Mouse (Mus musculus): Measurements from ENCODE around the gene Pkd1l2. TPM values are rescaled to one million over a fixed set of nuclear protein-coding genes. Genes with fewer than 3 reads are reported as not detected.

Pkd1l2 gene
- total and polyA plus RNA-seq, 2 experiments from 2014 or later, result 0.01 TPM; not detected in 1

GRCm38 (mm10) chr8:116991241-116991640 lies 91.0 kb downstream of the Pkd1l2 start:
- 87% methylated on average over 8 of the region's 8 CpGs for WGBS
- Histone ChIP-seq H3K4me1 (ENCODE audit: control insufficient read depth, insufficient read depth) (peaks cover 8% of the 10 kb centered on the region; the same call in 1 of the 2 replicates), H3K9ac (replicated peaks; ENCODE audit: low read depth, low read length) (no peak overlapping the region), H3K9me3 (replicated peaks; ENCODE audit: control insufficient read depth, low read length) (no peaks in the 10 kb centered on the region), H3K36me3 (replicated peaks; ENCODE audit: control insufficient read depth, insufficient read depth, low read length) (peaks cover 19% of the 10 kb centered on the region; the same call in 1 of the 2 replicates), H3K4me3 (ENCODE audit: low read depth, low read length) (no peak overlapping the region), H3K27me3 (ENCODE audit: control insufficient read depth, insufficient read depth, low read length) (no peaks in the 10 kb centered on the region), H3K27ac (ENCODE audit: low read depth) (no peak overlapping the region), H3K4me2 (ENCODE audit: low read depth, low read length) (no peak overlapping the region)
- DNase-seq (ENCODE audit: low spot score) (no peak), ATAC-seq (ENCODE audit: insufficient read depth, low read depth) (no peak)
- TF ChIP-seq EP300 (IDR thresholded peaks at IDR 0.05; ENCODE audit: low read depth) (no peak), CTCF (IDR thresholded peaks at IDR 0.05; ENCODE audit: low read depth) (no peak)

DNA sequence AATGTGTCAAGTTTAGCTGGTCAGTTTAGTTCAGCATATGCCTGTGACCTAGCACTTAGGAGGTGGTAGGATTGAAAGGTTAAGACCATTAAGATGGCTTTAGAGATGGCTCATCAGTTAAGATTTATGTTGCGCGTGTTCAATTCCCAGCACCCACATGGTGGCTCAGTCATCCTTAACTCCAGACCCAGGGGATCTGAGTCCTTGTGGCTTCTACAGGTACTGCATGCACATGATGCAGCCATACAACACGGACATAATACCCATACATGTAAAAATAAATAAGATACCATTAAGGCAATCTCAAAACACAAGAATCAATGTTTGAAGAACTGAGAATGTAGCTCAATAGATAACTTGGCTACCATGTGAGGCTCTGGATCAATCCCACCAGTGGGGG lies 92.4 kb downstream of the Pkd1l2 start:
- no peaks in the 10 kb centered on the region for H3K9me3 ChIP-seq (replicated peaks; ENCODE audit: control insufficient read depth, low read length)
- TF ChIP-seq EP300 (IDR thresholded peaks at IDR 0.05; ENCODE audit: low read depth), result no peak
- no peak for TF ChIP-seq CTCF (IDR thresholded peaks at IDR 0.05; ENCODE audit: low read depth)
- H3K4me1 ChIP-seq (ENCODE audit: control insufficient read depth, insufficient read depth), result peaks cover 8% of the 10 kb centered on the region; the same call in 1 of the 2 replicates
- no peak overlapping the region for H3K4me2 ChIP-seq (ENCODE audit: low read depth, low read length)
- no peak overlapping the region for H3K9ac ChIP-seq (replicated peaks; ENCODE audit: low read depth, low read length)
- DNase-seq (ENCODE audit: low spot score) (no peak), ATAC-seq (ENCODE audit: insufficient read depth, low read depth) (no peak)
- H3K27ac ChIP-seq (ENCODE audit: low read depth), result no peak overlapping the region
- 98% methylated on average over 3 of the region's 3 CpGs for WGBS
- no peaks in the 10 kb centered on the region for H3K27me3 ChIP-seq (ENCODE audit: control insufficient read depth, insufficient read depth, low read length)
- peaks cover 30% of the 10 kb centered on the region for H3K36me3 ChIP-seq (replicated peaks; ENCODE audit: control insufficient read depth, insufficient read depth, low read length)
- no peak overlapping the region for H3K4me3 ChIP-seq (ENCODE audit: low read depth, low read length)

GRCm38 (mm10) chr8:116980117-116980516 lies 102.1 kb downstream of the Pkd1l2 start:
- TF ChIP-seq EP300 (IDR thresholded peaks at IDR 0.05; ENCODE audit: low read depth) (no peak), CTCF (IDR thresholded peaks at IDR 0.05; ENCODE audit: low read depth) (peak; percentile 73)
- Histone ChIP-seq H3K27me3 (ENCODE audit: control insufficient read depth, insufficient read depth, low read length) (no peaks in the 10 kb centered on the region), H3K9ac (replicated peaks; ENCODE audit: low read depth, low read length) (no peak overlapping the region), H3K36me3 (replicated peaks; ENCODE audit: control insufficient read depth, insufficient read depth, low read length) (peaks cover 17% of the 10 kb centered on the region), H3K4me2 (ENCODE audit: low read depth, low read length) (peak overlapping the region; percentile 17; the same call in 1 of the 2 replicates), H3K4me1 (ENCODE audit: control insufficient read depth, insufficient read depth) (peaks cover 8% of the 10 kb centered on the region; the same call in 1 of the 2 replicates), H3K27ac (ENCODE audit: low read depth) (no peak overlapping the region), H3K4me3 (ENCODE audit: low read depth, low read length) (no peak overlapping the region), H3K9me3 (replicated peaks; ENCODE audit: control insufficient read depth, low read length) (no peaks in the 10 kb centered on the region)
- WGBS, result 11% methylated on average over 4 of the region's 4 CpGs
- no peak for ATAC-seq (ENCODE audit: insufficient read depth, low read depth)
- peak; percentile 54 for DNase-seq (ENCODE audit: low spot score)

- Histone ChIP-seq H3K36me3 (replicated peaks; ENCODE audit: control insufficient read depth, insufficient read depth, low read length) (peaks cover 7% of the 10 kb centered on the region; the same call in 1 of the 2 replicates), H3K27ac (ENCODE audit: low read depth) (no peak within 1 kb of the TSS), H3K4me3 (ENCODE audit: low read depth, low read length) (peak within 1 kb of the TSS; percentile 75), H3K9me3 (replicated peaks; ENCODE audit: control insufficient read depth, low read length) (no peaks in the 10 kb centered on the region), H3K9ac (replicated peaks; ENCODE audit: low read depth, low read length) (no peak within 1 kb of the TSS), H3K27me3 (ENCODE audit: control insufficient read depth, insufficient read depth, low read length) (no peaks in the 10 kb centered on the region), H3K4me1 (ENCODE audit: control insufficient read depth, insufficient read depth) (peaks cover 8% of the 10 kb centered on the region; the same call in 1 of the 2 replicates), H3K4me2 (ENCODE audit: low read depth, low read length) (peak within 1 kb of the TSS; percentile 71)
- peak; percentile 100 for ATAC-seq (ENCODE audit: insufficient read depth, low read depth)
- TF ChIP-seq CTCF (IDR thresholded peaks at IDR 0.05; ENCODE audit: low read depth) (peak; percentile 38), EP300 (IDR thresholded peaks at IDR 0.05; ENCODE audit: low read depth) (no peak)
- under 1% methylated on average over 46 of the region's 46 CpGs for WGBS
- peak; percentile 97 for DNase-seq (ENCODE audit: low spot score)
Measured at GRCm38 (mm10) chr8:116978631-116979256, 103.5 kb downstream of the Pkd1l2 start, which contains the start of gene 1700030J22Rik. Gene 1700030J22Rik (minus strand): TSS chr8:116978959.

DNA sequence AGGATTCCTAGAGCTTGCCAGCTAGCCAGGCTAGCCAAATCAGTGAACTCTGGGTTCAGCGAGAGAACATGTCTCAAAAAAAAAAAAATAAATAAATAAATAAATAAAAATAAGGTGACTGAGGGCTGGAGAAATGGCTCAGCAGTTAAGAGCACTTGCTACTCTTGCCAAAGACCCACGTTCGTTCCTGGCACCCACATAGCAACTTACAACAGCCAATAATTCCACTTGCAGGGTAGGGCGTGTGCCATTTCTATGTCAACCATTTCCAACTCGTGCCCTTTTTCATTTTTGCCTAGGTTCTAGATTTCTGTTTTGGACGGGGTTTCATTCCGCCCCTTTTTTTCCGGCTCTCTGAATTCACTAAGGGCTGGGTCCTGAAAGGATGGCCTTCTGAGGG lies 104.2 kb downstream of the Pkd1l2 start:
- Histone ChIP-seq H3K4me1 (ENCODE audit: control insufficient read depth, insufficient read depth) (peaks cover 8% of the 10 kb centered on the region; the same call in 1 of the 2 replicates), H3K9me3 (replicated peaks; ENCODE audit: control insufficient read depth, low read length) (no peaks in the 10 kb centered on the region), H3K27me3 (ENCODE audit: control insufficient read depth, insufficient read depth, low read length) (no peaks in the 10 kb centered on the region), H3K4me3 (ENCODE audit: low read depth, low read length) (peak overlapping the region; percentile 75), H3K9ac (replicated peaks; ENCODE audit: low read depth, low read length) (no peak overlapping the region), H3K4me2 (ENCODE audit: low read depth, low read length) (peak overlapping the region; percentile 71), H3K27ac (ENCODE audit: low read depth) (no peak overlapping the region), H3K36me3 (replicated peaks; ENCODE audit: control insufficient read depth, insufficient read depth, low read length) (0 out of 2 replicates have a peak, but pooled peaks cover under 1% of the 10 kb centered on the region)
- WGBS, result 33% methylated on average over 8 of the region's 8 CpGs
- TF ChIP-seq EP300 (IDR thresholded peaks at IDR 0.05; ENCODE audit: low read depth), result no peak
- no peak for TF ChIP-seq CTCF (IDR thresholded peaks at IDR 0.05; ENCODE audit: low read depth)
- DNase-seq (ENCODE audit: low spot score) (no peak), ATAC-seq (ENCODE audit: insufficient read depth, low read depth) (no peak)

Data from heart, postnatal 0 days (tissue).